8 mouse cellular contexts compared by ENCODE assay signal in genomic region chr7:45052862-45053116, GRCm38 (mm10). TPM values are rescaled to one million over a fixed set of nuclear protein-coding genes. Genes with fewer than 3 reads are reported as not detected.
DNase-seq lines count a peak whose midpoint lies in the region; ATAC-seq and TF ChIP-seq lines count a peak whose summit lies in the region.

Prr12 (minus strand) TSS chr7:45052881.

- H3K9ac ChIP-seq in ES-E14 (ENCODE audit: insufficient read depth, low read depth, low read length, poor library complexity, severe bottlenecking) = peak within 1 kb of the TSS; percentile 92
- peak within 1 kb of the TSS; percentile 88 for H3K9ac ChIP-seq in forebrain, embryonic 16.5 days (replicated peaks; ENCODE audit: low read depth, low read length)
- peak within 1 kb of the TSS; percentile 93 for H3K9ac ChIP-seq in hindbrain, embryonic 16.5 days (ENCODE audit: low read depth, low read length)

- H3K4me3 ChIP-seq in ES-E14 (ENCODE audit: insufficient read depth in 1 of 2, low read depth in 1 of 2, low read length in 2 of 2, poor library complexity in 1 of 2, severe bottlenecking in 1 of 2) (peak within 1 kb of the TSS; percentile 97 to 99), macrophage (ENCODE audit: inconsistent target) (peak within 1 kb of the TSS; percentile 88)
- peak within 1 kb of the TSS; percentile 95 for H3K4me3 ChIP-seq in forebrain, embryonic 16.5 days (replicated peaks; ENCODE audit: low read length)
- H3K4me3 ChIP-seq in hindbrain, embryonic 16.5 days (ENCODE audit: low read length) = peak within 1 kb of the TSS; percentile 64

- H3K9me3 ChIP-seq in ES-E14 (ENCODE audit: control insufficient read depth, insufficient read depth, low read depth, low read length) = no peaks in the 10 kb centered on the region
- H3K9me3 ChIP-seq in forebrain, embryonic 16.5 days (ENCODE audit: control insufficient read depth, low read length) = no peaks in the 10 kb centered on the region
- no peaks in the 10 kb centered on the region for H3K9me3 ChIP-seq in hindbrain, embryonic 16.5 days (ENCODE audit: control insufficient read depth, low read length)

- peak within 1 kb of the TSS; percentile 96 for H3K27ac ChIP-seq in ES-E14 (ENCODE audit: insufficient read depth, low read depth, low read length, poor library complexity, severe bottlenecking)
- H3K27ac ChIP-seq in forebrain, embryonic 16.5 days (ENCODE audit: low read length) = peak within 1 kb of the TSS; percentile 99
- peak within 1 kb of the TSS; percentile 100 for H3K27ac ChIP-seq in hindbrain, embryonic 16.5 days (ENCODE audit: low read depth, low read length)
- peak within 1 kb of the TSS; percentile 93 for H3K27ac ChIP-seq in macrophage

- H3K36me3 ChIP-seq in ES-E14 (ENCODE audit: control insufficient read depth, insufficient read depth, low read length, poor library complexity, severe bottlenecking) (peaks cover 22% of the 10 kb centered on the region), macrophage (ENCODE audit: inconsistent target) (peaks cover 7% of the 10 kb centered on the region; the same call in 1 of the 2 replicates)
- peaks cover 17% of the 10 kb centered on the region for H3K36me3 ChIP-seq in forebrain, embryonic 16.5 days (ENCODE audit: control insufficient read depth, insufficient read depth)
- peaks cover 26% of the 10 kb centered on the region for H3K36me3 ChIP-seq in hindbrain, embryonic 16.5 days (ENCODE audit: control insufficient read depth, insufficient read depth, low read length)

- peak within 1 kb of the TSS; percentile 97 for H3K4me2 ChIP-seq in forebrain, embryonic 16.5 days (ENCODE audit: low read length)
- peak within 1 kb of the TSS; percentile 93 for H3K4me2 ChIP-seq in hindbrain, embryonic 16.5 days (ENCODE audit: low read length)

- DNase-seq in embryo, embryonic 10.5 days (ENCODE audit: low spot score) = peak; percentile 74
- no peak for DNase-seq in embryo, embryonic 9.5 days (ENCODE audit: extremely low spot score)
- peak; percentile 24 for DNase-seq in ES-E14 (ENCODE audit: low read depth, low spot score)
- DNase-seq in frontal cortex, postnatal 25 days (ENCODE audit: low spot score in 2 of 2) = no peak
- no peak for DNase-seq in spleen, postnatal 14 days (ENCODE audit: low spot score in 2 of 2)

- 0% methylated on average over 1 of the region's 18 CpGs for WGBS in forebrain, embryonic 16.5 days
- 0% methylated on average over 10 of the region's 18 CpGs for WGBS in hindbrain, embryonic 16.5 days
- no CpG with 5 or more reads among the region's 18 CpGs for WGBS in macrophage (ENCODE audit: missing documents)

- peaks cover 50% of the 10 kb centered on the region for H3K79me2 ChIP-seq in macrophage (ENCODE audit: inconsistent target)

- H3K27me3 ChIP-seq in forebrain, embryonic 16.5 days (replicated peaks; ENCODE audit: control insufficient read depth, insufficient read depth, low read length) = no peaks in the 10 kb centered on the region
- H3K27me3 ChIP-seq in hindbrain, embryonic 16.5 days (replicated peaks; ENCODE audit: control insufficient read depth, insufficient read depth, low read length) = no peaks in the 10 kb centered on the region

- in situ Hi-C loops in ES-E14 (cut with MboI; ENCODE audit: low sequenced_read_pairs in 2 of 2, unreplicated experiment in 2 of 2) = no loop called here

- ATAC-seq in forebrain, embryonic 16.5 days = no peak
- ATAC-seq in hindbrain, embryonic 16.5 days = no peak; the same call in 1 of the 2 replicates

- peaks cover 0 to 23% of the 10 kb centered on the region in 2 experiments; a peak in 2 of 4 replicates for H3K4me1 ChIP-seq in ES-E14 (ENCODE audit: control insufficient read depth in 2 of 2, insufficient read depth in 2 of 2, low read length in 2 of 2, poor library complexity in 1 of 2)
- H3K4me1 ChIP-seq in forebrain, embryonic 16.5 days (replicated peaks; ENCODE audit: control insufficient read depth, insufficient read depth, low read length) = peaks cover 28% of the 10 kb centered on the region
- H3K4me1 ChIP-seq in hindbrain, embryonic 16.5 days (ENCODE audit: control insufficient read depth, insufficient read depth, low read depth, low read length) = peaks cover 18% of the 10 kb centered on the region

TF ChIP-seq in ES-E14, 5 proteins besides CTCF, POLR2A, EP300 and RAD21:
- TF ChIP-seq ZNF384 (IDR thresholded peaks at IDR 0.05; ENCODE audit: low read depth, low read length) = 0 out of 2 replicates have a peak, but pooled peaks have one; percentile 34
- TF ChIP-seq CHD2 (IDR thresholded peaks at IDR 0.05; ENCODE audit: low read depth, low read length) = no peak

RNA-seq across cellular contexts. Expression of gene Prr12, which starts in this region (rescaled TPM):
- 32.3 and 37.5 TPM in 2 replicates for total RNA-seq in ES-E14 (2012; rRNA removed)
- 15.2 and 17.3 TPM in 2 replicates for polyA plus RNA-seq in forebrain, embryonic 16.5 days (2015; fragmentation: Nextera tagmentation; extraction: Ambion mirVana)
- polyA plus RNA-seq in hindbrain, embryonic 16.5 days (2015; fragmentation: Nextera tagmentation; extraction: Ambion mirVana) = 12.8 and 13.4 TPM in 2 replicates
- total RNA-seq in macrophage (2018; cell fraction: chromatin; rRNA removed) = 10 to 100 TPM in 19 of 26 experiments, 1 to 10 TPM in 7; 1.9 to 50.5 (median 23.9) TPM
- total RNA-seq in macrophage (2018; cell fraction: cytosol; rRNA removed) = 10 to 100 TPM in 25 of 26 experiments, 1 to 10 TPM in 1; 6.0 to 41.7 (median 31.2) TPM
- total RNA-seq in macrophage (2018; cell fraction: nucleus; rRNA removed) = 10 to 100 TPM in 23 of 26 experiments, 1 to 10 TPM in 3; 7.2 to 48.0 (median 28.5) TPM
- 15.5 to 17.7 TPM (median 17.1 TPM) in 3 replicates for polyA plus RNA-seq in macrophage (2018)

Comparison
In these comparisons a context has a peak if more than half of its experiments do, and no peak if none do; other contexts are left out.
1. DNase-seq: peak in embryo, embryonic 10.5 days (single experiment) and ES-E14 (single experiment); none in embryo, embryonic 9.5 days (single experiment), frontal cortex, postnatal 25 days (0 of 2) and spleen, postnatal 14 days (0 of 2).
2. Peak in every context shown above with its lines, with median percentiles within 50 percentile points of each other: H3K27ac ChIP-seq, H3K4me3 ChIP-seq and H3K9ac ChIP-seq.